Mouse (Mus musculus) adrenal gland, adult (tissue): ENCODE measurements around the gene Megf11.

Source experiments
- DNase-seq, 2 experiments: peaks; one replicate each; pipeline ENCODE4 v3.0.0; 2022 to 2023; ENCODE audit warnings: low spot score in 1 of 2; ENCODE audit not compliant: inconsistent age in 2 of 2

Gene Megf11

DNA sequence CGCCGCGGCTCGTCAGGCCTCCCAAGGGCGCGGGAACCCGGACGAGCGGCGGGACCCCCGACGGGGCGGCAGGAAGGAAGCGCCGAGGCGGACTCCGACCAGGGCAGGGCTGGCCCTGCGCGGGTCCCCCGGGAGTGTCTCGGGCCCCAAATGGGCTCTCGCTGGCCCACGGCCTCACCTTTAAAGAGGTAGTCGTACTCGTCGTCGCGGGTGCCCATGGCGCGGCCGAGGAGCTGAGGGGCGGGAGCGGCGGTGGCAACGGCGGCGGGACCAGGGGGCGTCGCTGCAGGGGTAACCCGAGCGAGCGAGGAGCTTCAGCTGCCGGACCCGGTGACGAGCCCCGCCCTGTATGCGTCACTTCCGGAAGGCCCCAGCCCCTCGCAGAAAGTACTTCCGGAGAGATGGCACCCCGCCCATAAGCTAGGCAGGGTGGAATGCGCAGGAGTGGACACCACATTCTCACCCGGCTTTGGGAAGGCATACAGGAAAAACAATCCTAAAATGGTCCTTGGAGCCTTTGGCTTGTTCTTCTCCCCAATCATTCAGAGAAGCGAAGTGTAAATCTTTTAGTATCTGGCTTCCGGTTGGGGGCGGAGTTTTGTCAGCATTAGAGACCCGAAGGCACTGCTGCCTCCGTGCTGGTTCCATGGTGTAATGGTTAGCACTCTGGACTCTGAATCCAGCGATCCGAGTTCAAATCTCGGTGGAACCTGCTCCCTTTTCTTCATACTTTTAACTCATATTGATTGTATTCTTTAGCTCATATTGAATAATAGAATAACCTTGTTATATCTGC is 352.2 kb downstream of the Megf11 start, which contains the start of gene Rab11a:
Gene Rab11a (minus strand): TSS at position 353 of the 796 bp plus-strand sequence.
- DNase-seq: peak; percentile 97 to 99

GRCm38 (mm10) chr9:64739001-64739400 is 353.6 kb downstream of the Megf11 start:
- peak in 1 of 2 experiments; percentile 35 for DNase-seq

DNA sequence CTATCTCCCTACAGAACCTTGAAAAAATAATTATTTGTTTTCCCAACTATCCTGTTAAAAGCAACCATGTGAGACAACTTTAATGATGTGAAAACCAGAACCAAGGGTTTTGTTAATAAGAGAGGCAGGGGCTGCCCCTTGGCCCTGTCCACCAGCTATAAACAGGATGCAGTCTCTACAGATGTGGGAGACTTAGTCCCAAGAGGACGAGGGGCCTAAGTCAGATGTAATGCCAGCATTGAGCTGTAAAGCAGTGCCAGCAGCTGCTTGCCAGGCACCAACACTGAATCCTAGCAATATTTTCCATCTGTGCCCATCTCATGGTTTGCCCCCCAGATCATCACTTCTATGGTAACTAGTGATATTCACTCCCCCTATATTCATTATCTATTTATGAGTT is 357.0 kb downstream of the Megf11 start:
- no peak for DNase-seq

GRCm38 (mm10) chr9:64747735-64748134 is 362.3 kb downstream of the Megf11 start:
- DNase-seq: no peak

- DNase-seq: no peak
Observed at GRCm38 (mm10) chr9:64749314-64749713, 363.9 kb downstream of the Megf11 start.

DNA sequence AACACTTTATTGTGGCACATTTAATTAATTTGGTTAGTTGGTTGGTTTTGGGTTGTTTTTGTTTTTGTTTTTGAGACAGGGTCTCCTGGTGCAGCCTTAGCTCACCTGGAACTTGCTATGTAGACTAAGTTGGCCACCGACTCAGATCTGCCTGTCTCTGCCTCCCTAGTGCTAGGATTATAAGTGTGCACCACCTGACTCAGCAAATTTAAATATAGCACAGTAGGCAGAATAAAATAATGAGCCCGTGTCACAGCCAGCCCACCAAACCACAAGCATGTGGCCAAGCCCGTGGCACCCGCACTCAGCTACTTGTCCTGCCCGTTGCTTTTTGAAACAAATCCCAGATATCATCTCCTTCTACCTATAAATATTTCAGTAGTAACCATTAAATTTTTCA is 367.1 kb downstream of the Megf11 start:
- no peak for DNase-seq

- no peak for DNase-seq
Observed at GRCm38 (mm10) chr9:64758052-64758451, 372.6 kb downstream of the Megf11 start.
